Mouse (Mus musculus): ENCODE data around the gene Gm45753. TPM values are rescaled to one million over a fixed set of nuclear protein-coding genes. Genes with fewer than 3 reads are reported as not detected.
"Not testable (repeated sequence)": the region's sequence is repeated elsewhere in the genome, so short reads cannot be mapped to it uniquely, and the experiment has no call there.

The Gm45753 gene
- polyA plus RNA-seq, 1 experiment from 2014 or later: 41.6 TPM

DNA sequence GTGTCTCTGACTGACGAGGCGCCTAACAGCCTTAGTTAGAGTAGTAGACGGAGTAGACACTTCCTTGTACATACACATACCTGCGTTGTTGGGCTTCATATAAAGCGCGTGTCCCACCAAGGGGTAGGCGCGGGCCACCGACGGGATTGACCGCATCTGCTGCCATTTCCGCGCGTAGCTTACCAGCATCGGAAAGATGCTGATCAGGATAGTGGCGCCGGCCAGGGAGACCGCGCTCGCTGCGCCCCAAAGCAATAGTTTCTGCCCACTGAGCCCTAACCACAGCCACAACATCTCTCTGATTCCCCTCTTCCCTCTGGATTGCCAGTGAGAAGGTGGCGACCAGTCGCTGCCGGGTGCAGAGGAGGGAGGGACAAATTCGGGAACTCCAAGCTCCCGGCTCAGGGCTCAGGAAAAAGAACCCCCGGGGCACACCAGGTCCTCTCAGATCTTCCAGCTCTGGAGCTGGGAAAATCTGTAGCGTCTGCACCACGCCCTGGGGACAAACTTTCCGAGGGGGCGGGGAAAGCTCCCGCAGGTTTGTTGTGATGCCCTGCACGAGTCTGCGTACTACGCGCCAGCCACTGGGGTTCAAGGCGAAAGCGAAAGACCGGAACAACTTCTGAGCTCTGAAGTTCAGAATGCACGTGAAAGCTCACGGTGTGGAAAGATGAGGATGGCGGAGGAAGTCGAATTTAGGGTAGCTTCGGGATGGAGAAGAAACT lies 24.6 kb upstream of the Gm45753 start, which contains the start of gene Cyp4v3:
Gene Cyp4v3 (minus strand): TSS at position 532 of the 725 bp plus-strand sequence.
- H3K27ac ChIP-seq (ENCODE audit: low read depth): peak within 1 kb of the TSS; percentile 85
- peaks cover 7% of the 10 kb centered on the region; the same call in 1 of the 2 replicates for H3K4me1 ChIP-seq (ENCODE audit: insufficient read depth)
- peak within 1 kb of the TSS; percentile 65 for H3K9ac ChIP-seq (replicated peaks)

GRCm38 (mm10) chr8:45330856-45331255 lies 22.6 kb upstream of the Gm45753 start:
- Histone ChIP-seq H3K36me3 (replicated peaks; ENCODE audit: insufficient read depth, low read length) (no peaks in the 10 kb centered on the region), H3K9ac (replicated peaks) (no peak overlapping the region), H3K4me1 (ENCODE audit: insufficient read depth) (peaks cover 7% of the 10 kb centered on the region; the same call in 1 of the 2 replicates), H3K9me3 (ENCODE audit: low read length) (no peaks in the 10 kb centered on the region), H3K4me2 (ENCODE audit: low read depth, low read length) (no peak overlapping the region), H3K27ac (ENCODE audit: low read depth) (no peak overlapping the region), H3K27me3 (ENCODE audit: insufficient read depth, low read length) (no peaks in the 10 kb centered on the region), H3K4me3 (ENCODE audit: low read depth, low read length) (no peak overlapping the region)
- TF ChIP-seq EP300 (IDR thresholded peaks at IDR 0.05; ENCODE audit: low read depth) (no peak), CTCF (IDR thresholded peaks at IDR 0.05; ENCODE audit: low read depth) (no peak)
- DNase-seq (no peak), ATAC-seq (no peak)
- WGBS (ENCODE audit: insufficient replicate concordance): 43% methylated on average over 3 of the region's 3 CpGs

More for the DNA sequence above, 24.6 kb upstream of the Gm45753 start, which contains the start of gene Cyp4v3:
- Histone ChIP-seq H3K4me2 (ENCODE audit: low read depth, low read length) (peak within 1 kb of the TSS; percentile 84), H3K36me3 (replicated peaks; ENCODE audit: insufficient read depth, low read length) (no peaks in the 10 kb centered on the region), H3K9me3 (ENCODE audit: low read length) (no peaks in the 10 kb centered on the region), H3K4me3 (ENCODE audit: low read depth, low read length) (peak within 1 kb of the TSS; percentile 62), H3K27me3 (ENCODE audit: insufficient read depth, low read length) (no peaks in the 10 kb centered on the region)
- ATAC-seq: peak; percentile 87
- DNase-seq: peak; percentile 78
- 1% methylated on average over 44 of the region's 44 CpGs for WGBS (ENCODE audit: insufficient replicate concordance)
- TF ChIP-seq EP300 (IDR thresholded peaks at IDR 0.05; ENCODE audit: low read depth) (no peak), CTCF (IDR thresholded peaks at IDR 0.05; ENCODE audit: low read depth) (no peak)

GRCm38 (mm10) chr8:45329206-45329980 lies 21.1 kb upstream of the Gm45753 start:
- no peak overlapping the region for H3K27ac ChIP-seq (ENCODE audit: low read depth)
- TF ChIP-seq EP300 (IDR thresholded peaks at IDR 0.05; ENCODE audit: low read depth) (no peak), CTCF (IDR thresholded peaks at IDR 0.05; ENCODE audit: low read depth) (no peak)
- no peaks in the 10 kb centered on the region for H3K27me3 ChIP-seq (ENCODE audit: insufficient read depth, low read length)
- ATAC-seq (no peak), DNase-seq (no peak)
- no peak overlapping the region for H3K9ac ChIP-seq (replicated peaks)
- H3K4me3 ChIP-seq (ENCODE audit: low read depth, low read length): no peak overlapping the region
- peaks cover 7% of the 10 kb centered on the region; the same call in 1 of the 2 replicates for H3K4me1 ChIP-seq (ENCODE audit: insufficient read depth)
- H3K36me3 ChIP-seq (replicated peaks; ENCODE audit: insufficient read depth, low read length): no peaks in the 10 kb centered on the region
- WGBS (ENCODE audit: insufficient replicate concordance): 77% methylated on average over 6 of the region's 6 CpGs
- H3K9me3 ChIP-seq (ENCODE audit: low read length): no peaks in the 10 kb centered on the region
- H3K4me2 ChIP-seq (ENCODE audit: low read depth, low read length): no peak overlapping the region

- DNase-seq; H3K4me2 ChIP-seq (ENCODE audit: low read depth, low read length); H3K4me1 ChIP-seq (ENCODE audit: insufficient read depth); H3K27me3 ChIP-seq (ENCODE audit: insufficient read depth, low read length); H3K9ac ChIP-seq (replicated peaks); H3K27ac ChIP-seq (ENCODE audit: low read depth); ATAC-seq; H3K9me3 ChIP-seq (ENCODE audit: low read length); H3K4me3 ChIP-seq (ENCODE audit: low read depth, low read length); H3K36me3 ChIP-seq (replicated peaks; ENCODE audit: insufficient read depth, low read length): not testable (repeated sequence)
Measured at GRCm38 (mm10) chr8:45327076-45327475, 18.8 kb upstream of the Gm45753 start.

GRCm38 (mm10) chr8:45324151-45324550 lies 15.9 kb upstream of the Gm45753 start:
- Histone ChIP-seq H3K36me3 (replicated peaks; ENCODE audit: insufficient read depth, low read length) (no peaks in the 10 kb centered on the region), H3K4me3 (ENCODE audit: low read depth, low read length) (no peak overlapping the region), H3K27me3 (ENCODE audit: insufficient read depth, low read length) (no peaks in the 10 kb centered on the region), H3K9me3 (ENCODE audit: low read length) (no peaks in the 10 kb centered on the region), H3K4me2 (ENCODE audit: low read depth, low read length) (no peak overlapping the region), H3K4me1 (ENCODE audit: insufficient read depth) (0 out of 2 replicates have a peak, but pooled peaks cover 2% of the 10 kb centered on the region), H3K27ac (ENCODE audit: low read depth) (no peak overlapping the region), H3K9ac (replicated peaks) (no peak overlapping the region)
- DNase-seq (no peak), ATAC-seq (no peak)
- WGBS (ENCODE audit: insufficient replicate concordance): 51% methylated on average over 4 of the region's 4 CpGs
- no peak for TF ChIP-seq EP300 (IDR thresholded peaks at IDR 0.05; ENCODE audit: low read depth)
- no peak for TF ChIP-seq CTCF (IDR thresholded peaks at IDR 0.05; ENCODE audit: low read depth)

GRCm38 (mm10) chr8:45321365-45321764 lies 13.1 kb upstream of the Gm45753 start:
- TF ChIP-seq EP300 (IDR thresholded peaks at IDR 0.05; ENCODE audit: low read depth) (no peak), CTCF (IDR thresholded peaks at IDR 0.05; ENCODE audit: low read depth) (no peak)

More at GRCm38 (mm10) chr8:45321365-45321764, 13.1 kb upstream of the Gm45753 start:
- H3K4me3 ChIP-seq (ENCODE audit: low read depth, low read length): no peak overlapping the region
- H3K4me2 ChIP-seq (ENCODE audit: low read depth, low read length): no peak overlapping the region
- 67% methylated on average over 2 of the region's 2 CpGs for WGBS (ENCODE audit: insufficient replicate concordance)
- DNase-seq: no peak
- ATAC-seq: no peak
- no peaks in the 10 kb centered on the region for H3K9me3 ChIP-seq (ENCODE audit: low read length)
- no peak overlapping the region for H3K9ac ChIP-seq (replicated peaks)
- H3K27ac ChIP-seq (ENCODE audit: low read depth): no peak overlapping the region
- 0 out of 2 replicates have a peak, but pooled peaks cover 2% of the 10 kb centered on the region for H3K4me1 ChIP-seq (ENCODE audit: insufficient read depth)
- H3K36me3 ChIP-seq (replicated peaks; ENCODE audit: insufficient read depth, low read length): no peaks in the 10 kb centered on the region
- H3K27me3 ChIP-seq (ENCODE audit: insufficient read depth, low read length): no peaks in the 10 kb centered on the region
